Mouse (Mus musculus): Measurements from ENCODE around the gene Glce.

GRCm38 (mm10) chr9:62082986-62083385, 39.5 kb downstream of the Glce start:
- TF ChIP-seq POLR2A (IDR thresholded peaks at IDR 0.05; ENCODE audit: insufficient read depth, low read depth, low read length) (no peak), CTCF (IDR thresholded peaks at IDR 0.05; ENCODE audit: insufficient read depth, low read depth, low read length) (no peak)
